ENCODE assay signal across 7 mouse cellular contexts in the genomic region with DNA sequence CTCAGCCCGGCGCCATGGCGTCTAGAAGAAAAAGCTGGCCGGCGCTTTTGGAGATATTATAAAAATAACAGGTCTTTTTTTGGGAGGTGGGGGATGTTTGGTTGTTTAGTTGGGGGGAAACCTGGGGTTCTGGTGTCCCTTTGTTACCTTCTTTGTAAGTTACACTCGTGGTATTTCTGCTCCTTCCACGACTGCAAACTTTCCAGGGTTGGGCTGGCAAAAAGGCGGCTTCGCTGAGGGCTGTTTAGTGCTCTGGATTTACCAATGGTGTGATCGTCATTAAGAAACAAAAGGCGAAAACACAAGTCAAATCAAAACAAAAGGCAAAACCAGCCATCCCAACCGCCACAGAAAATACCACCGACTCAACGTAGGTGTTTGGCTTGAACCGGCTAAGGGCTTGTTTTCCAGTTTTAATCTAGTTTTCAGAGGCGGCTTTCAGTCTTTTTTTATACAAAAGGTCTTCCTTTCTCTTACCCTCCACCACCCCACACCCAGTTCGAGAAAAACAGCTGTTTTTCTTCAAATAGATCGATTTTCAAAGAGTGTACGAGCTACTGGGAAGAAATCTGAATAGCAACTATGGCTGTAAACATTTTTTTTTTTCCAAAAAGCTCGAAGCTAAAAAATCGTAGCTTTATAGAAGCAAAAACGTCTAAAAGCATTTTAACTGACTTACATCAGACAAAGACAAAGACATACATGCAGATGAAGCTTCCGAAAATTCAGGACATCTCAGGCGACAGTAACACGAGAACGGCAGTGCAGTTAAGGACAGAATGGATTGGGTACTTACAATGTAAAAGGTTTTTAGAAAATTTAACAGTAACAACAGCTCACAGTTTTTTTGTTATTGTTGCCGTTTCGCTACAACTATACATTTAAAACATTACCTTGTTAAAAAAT. TPM values are rescaled to one million over a fixed set of nuclear protein-coding genes. Genes with fewer than 3 reads are reported as not detected.
DNase-seq lines count a peak whose midpoint lies in the region; ATAC-seq and TF ChIP-seq lines count a peak whose summit lies in the region.

No protein-coding gene starts in this region.

- TF ChIP-seq CTCF in CH12.LX (conservative IDR thresholded peaks at IDR 0.05 in 1 of 2, IDR thresholded peaks at IDR 0.05 in 1 of 2; ENCODE audit: low read depth in 2 of 2, low read length in 2 of 2) = no peak

- WGBS in embryonic facial prominence, embryonic 15.5 days = under 1% methylated on average over 28 of the region's 28 CpGs

- H3K36me3 ChIP-seq in CH12.LX (replicated peaks in 1 of 2; ENCODE audit: control insufficient read depth in 1 of 2, insufficient read depth in 1 of 2, low read length in 1 of 2) = peaks cover 17 to 37% of the 10 kb centered on the region in 2 experiments
- H3K36me3 ChIP-seq in embryonic facial prominence, embryonic 15.5 days = 0 out of 2 replicates have a peak, but pooled peaks cover 4% of the 10 kb centered on the region

- TF ChIP-seq RAD21 in CH12.LX (IDR thresholded peaks at IDR 0.05; ENCODE audit: low read depth, low read length) = no peak

- no peak for TF ChIP-seq POLR2A in CH12.LX (IDR thresholded peaks at IDR 0.05; ENCODE audit: low read depth, low read length)

- no peaks in the 10 kb centered on the region for H3K27me3 ChIP-seq in CH12.LX (replicated peaks)
- H3K27me3 ChIP-seq in embryonic facial prominence, embryonic 15.5 days = no peaks in the 10 kb centered on the region

- ATAC-seq in embryonic facial prominence, embryonic 15.5 days (ENCODE audit: insufficient number of reproducible peaks, low FRiP score, low TSS enrichment, low read depth) = no peak

- H3K9me3 ChIP-seq in CH12.LX (replicated peaks; ENCODE audit: low read length) = no peaks in the 10 kb centered on the region
- no peaks in the 10 kb centered on the region for H3K9me3 ChIP-seq in embryonic facial prominence, embryonic 15.5 days (replicated peaks)

- peak overlapping the region; percentile 92 for H3K4me2 ChIP-seq in CH12.LX (ENCODE audit: insufficient read depth, low read depth, poor library complexity, severe bottlenecking)
- peak overlapping the region; percentile 97 for H3K4me2 ChIP-seq in embryonic facial prominence, embryonic 15.5 days (replicated peaks)

- dilution Hi-C loops in CH12.LX (cut with MboI; ENCODE audit: extremely low pct_ligation_motif_present, extremely low pct_unique_long_range_greater_than_20kb, low sequenced_read_pairs) = no loop called here

- H3K27ac ChIP-seq in CH12.LX (ENCODE audit: insufficient read depth, low read depth) = peak overlapping the region; percentile 80
- peak overlapping the region; percentile 100 for H3K27ac ChIP-seq in embryonic facial prominence, embryonic 15.5 days (replicated peaks)

- H3K79me2 ChIP-seq in CH12.LX (replicated peaks; ENCODE audit: control insufficient read depth, extremely low read depth, insufficient read depth, poor library complexity, severe bottlenecking) = peaks cover 60% of the 10 kb centered on the region

- in situ Hi-C loops in CH12.LX (cut with MboI; ENCODE audit: low pct_ligation_motif_present, low pct_unique_long_range_greater_than_20kb, low sequenced_read_pairs) = no loop called here

- peak; percentile 68 for DNase-seq in A20 (ENCODE audit: low read depth, low spot score)
- DNase-seq in CH12.LX (ENCODE audit: extremely low read depth) = no peak
- DNase-seq in induced T-regulatory cell, adult 2 months (ENCODE audit: low read depth) = peak; percentile 85
- DNase-seq in lung, postnatal 36 days = peak; percentile 47
- peak; percentile 57 for DNase-seq in thymus, postnatal 4 days
- DNase-seq in gastrocnemius, postnatal 10 days = no peak

- TF ChIP-seq EP300 in CH12.LX (IDR thresholded peaks at IDR 0.05; ENCODE audit: low read length) = no peak

- H3K4me3 ChIP-seq in CH12.LX (replicated peaks in 1 of 3; ENCODE audit: low read depth in 2 of 3, low read length in 2 of 3, poor library complexity in 1 of 3) = peak overlapping the region; percentile 63 to 86 (median 76)
- H3K4me3 ChIP-seq in embryonic facial prominence, embryonic 15.5 days (replicated peaks) = peak overlapping the region; percentile 85

- peaks cover 10 to 36% of the 10 kb centered on the region in 2 experiments; a peak in 3 of 4 replicates for H3K4me1 ChIP-seq in CH12.LX (ENCODE audit: control insufficient read depth in 1 of 2, insufficient read depth in 2 of 2)
- H3K4me1 ChIP-seq in embryonic facial prominence, embryonic 15.5 days = peaks cover 48% of the 10 kb centered on the region

- H3K9ac ChIP-seq in CH12.LX (ENCODE audit: insufficient read depth, low read depth) = peak overlapping the region; percentile 100
- peak overlapping the region; percentile 92 for H3K9ac ChIP-seq in embryonic facial prominence, embryonic 15.5 days

TF ChIP-seq in CH12.LX, 34 proteins besides CTCF, POLR2A, EP300 and RAD21:
- TF ChIP-seq CHD1 (IDR thresholded peaks at IDR 0.05; ENCODE audit: low read depth, low read length) (peak; percentile 98), MXI1 (IDR thresholded peaks at IDR 0.05; ENCODE audit: low read depth, low read length) (peak; percentile 49; the same call in 1 of the 2 replicates), USF1 (IDR thresholded peaks at IDR 0.05; ENCODE audit: low read depth, low read length) (no peak), MYC (IDR thresholded peaks at IDR 0.05; ENCODE audit: low read depth, low read length) (0 out of 2 replicates have a peak, but pooled peaks have one; percentile 33)

RNA-seq across cellular contexts. Expression of gene Setd1b, which starts 2.0 kb away (rescaled TPM):
- total RNA-seq in CH12.LX (2012; rRNA removed) = 2.3 and 2.6 TPM in 2 replicates
- total RNA-seq in CH12.LX (2014; rRNA removed) = 0.50 and 0.70 TPM in 2 replicates
- 8.0 and 9.1 TPM in 2 replicates for polyA plus RNA-seq in CH12.LX (2012; ENCODE audit: insufficient read length, low read depth)
- 11.4 TPM in 2 replicates for polyA plus RNA-seq in embryonic facial prominence, embryonic 15.5 days (2015; fragmentation: Nextera tagmentation; extraction: Ambion mirVana)
- total RNA-seq in gastrocnemius, postnatal 10 days (2021) = 10 to 100 TPM; 11.0 to 17.1 TPM

RNA-seq across cellular contexts. Expression of gene Rhof, which starts 7.5 kb away (rescaled TPM):
- total RNA-seq in CH12.LX (2012; rRNA removed) = 46.5 and 56.9 TPM in 2 replicates
- 32.6 and 33.6 TPM in 2 replicates for total RNA-seq in CH12.LX (2014; rRNA removed)
- polyA plus RNA-seq in CH12.LX (2012; ENCODE audit: insufficient read length, low read depth) = 38.2 and 45.4 TPM in 2 replicates
- 5.4 and 6.4 TPM in 2 replicates for polyA plus RNA-seq in embryonic facial prominence, embryonic 15.5 days (2015; fragmentation: Nextera tagmentation; extraction: Ambion mirVana)
- 1 to 10 TPM in 1 of 2 experiments, under 1 TPM in 1; 0.68 to 1.4 TPM for total RNA-seq in gastrocnemius, postnatal 10 days (2021)

RNA-seq across cellular contexts. Expression of gene Psmd9, which starts 29.2 kb away (rescaled TPM):
- total RNA-seq in CH12.LX (2012; rRNA removed) = 35.5 and 37.9 TPM in 2 replicates
- 28.6 and 30.8 TPM in 2 replicates for total RNA-seq in CH12.LX (2014; rRNA removed)
- polyA plus RNA-seq in CH12.LX (2012; ENCODE audit: insufficient read length, low read depth) = 38.0 and 46.2 TPM in 2 replicates
- 92.3 and 95.4 TPM in 2 replicates for polyA plus RNA-seq in embryonic facial prominence, embryonic 15.5 days (2015; fragmentation: Nextera tagmentation; extraction: Ambion mirVana)
- total RNA-seq in gastrocnemius, postnatal 10 days (2021) = 10 to 100 TPM; 19.6 to 20.0 TPM

RNA-seq across cellular contexts. Expression of gene Hpd, which starts 42.6 kb away (rescaled TPM):
- total RNA-seq in CH12.LX (2012; rRNA removed) = not detected in 2 replicates
- total RNA-seq in CH12.LX (2014; rRNA removed) = 0.20 TPM in 1 of 2 replicates, not detected in the other
- not detected in 2 replicates for polyA plus RNA-seq in CH12.LX (2012; ENCODE audit: insufficient read length, low read depth)
- polyA plus RNA-seq in embryonic facial prominence, embryonic 15.5 days (2015; fragmentation: Nextera tagmentation; extraction: Ambion mirVana) = not detected in 2 replicates
- under 1 TPM in 1 of 2 experiments, not detected in 1; 0.61 TPM for total RNA-seq in gastrocnemius, postnatal 10 days (2021)

Comparison
In these comparisons a context has a peak if more than half of its experiments do, and no peak if none do; other contexts are left out.
1. DNase-seq: peak in A20 (single experiment), induced T-regulatory cell, adult 2 months (single experiment), lung, postnatal 36 days (single experiment) and thymus, postnatal 4 days (single experiment); none in CH12.LX (single experiment) and gastrocnemius, postnatal 10 days (single experiment).
2. RNA of gene Rhof, which starts 7.5 kb away (total RNA-seq): 32.6 to 56.9 TPM in CH12.LX; 0.68 to 1.4 TPM in gastrocnemius, postnatal 10 days; every median in the first group is over 10 times any median in the second.